Mouse (Mus musculus) CH12.LX (cell line): Measurements from ENCODE around the gene Wdpcp. TPM values are rescaled to one million over a fixed set of nuclear protein-coding genes. Genes with fewer than 3 reads are reported as not detected.

Source experiments
- DNase-seq: peaks from one replicate; pipeline ENCODE4 v3.0.0-alpha.2; 2013; ENCODE audit errors: extremely low read depth
- H3K27ac ChIP-seq: 2 replicates; pipeline ENCODE4 v1.5.1; 2012; ENCODE audit warnings: low read depth, mild to moderate bottlenecking, control low read depth, moderate library complexity; ENCODE audit not compliant: insufficient read depth
- H3K27me3 ChIP-seq: replicated peaks from 2 replicates; pipeline ENCODE3; 2012; ENCODE audit warnings: inconsistent platforms
- H3K36me3 ChIP-seq, 2 experiments: replicated peaks in 1 of 2; 2 replicates each; pipeline versions ENCODE3 to v1.6.1; 2012; ENCODE audit warnings: inconsistent platforms in 1 of 2, low read length in 1 of 2, mild to moderate bottlenecking in 1 of 2, mixed read lengths in 1 of 2, moderate library complexity in 1 of 2; ENCODE audit not compliant: control insufficient read depth in 1 of 2, insufficient read depth in 1 of 2
- H3K4me1 ChIP-seq, 2 experiments: 2 replicates each; pipeline ENCODE4 v1.6.1; 2012; ENCODE audit warnings: inconsistent platforms in 1 of 2, moderate library complexity in 1 of 2; ENCODE audit not compliant: insufficient read depth in 2 of 2, control insufficient read depth in 1 of 2
- H3K4me2 ChIP-seq: 2 replicates; pipeline ENCODE4 v1.6.1; 2012; ENCODE audit warnings: low read depth, mild to moderate bottlenecking, control low read depth; ENCODE audit not compliant: poor library complexity, insufficient read depth, severe bottlenecking
- H3K4me3 ChIP-seq, 3 experiments: fragments of 150-350 bp in 1 of 3; sonication (generic) in 1 of 3; replicated peaks in 1 of 3; 2 replicates each; pipeline versions ENCODE3 to v1.5.1; 2011 to 2012; ENCODE audit warnings: low read depth in 2 of 3, low read length in 2 of 3, mild to moderate bottlenecking in 2 of 3, moderate library complexity in 2 of 3, control low read depth in 1 of 3, improper control_type of control experiment in 1 of 3, inconsistent platforms in 1 of 3, mixed read lengths in 1 of 3; ENCODE audit not compliant: poor library complexity in 1 of 3
- H3K79me2 ChIP-seq: replicated peaks from 2 replicates; pipeline ENCODE4 v1.6.1; 2012; ENCODE audit warnings: mild to moderate bottlenecking, moderate library complexity; ENCODE audit not compliant: control insufficient read depth, poor library complexity, insufficient read depth, severe bottlenecking; ENCODE audit errors: extremely low read depth
- H3K9ac ChIP-seq: 2 replicates; pipeline ENCODE4 v1.6.1; 2012; ENCODE audit warnings: low read depth, mild to moderate bottlenecking, control low read depth, moderate library complexity; ENCODE audit not compliant: insufficient read depth
- H3K9me3 ChIP-seq: replicated peaks from 2 replicates; pipeline ENCODE3; 2012; ENCODE audit warnings: low read length, inconsistent platforms, mixed read lengths
- BHLHE40 ChIP-seq: IDR thresholded peaks from 2 replicates; pipeline ENCODE4 v1.6.1; 2011; ENCODE audit warnings: mild to moderate bottlenecking, low read depth, low read length, improper control_type of control experiment
- CHD1 ChIP-seq: IDR thresholded peaks from 2 replicates; pipeline ENCODE4 v1.6.1; 2012; ENCODE audit warnings: low read depth, low read length, improper control_type of control experiment, inconsistent platforms
- CHD2 ChIP-seq: IDR thresholded peaks from 2 replicates; pipeline ENCODE4 v1.6.1; 2011; ENCODE audit warnings: low read length, improper control_type of control experiment
- E2F4 ChIP-seq: IDR thresholded peaks from 2 replicates; pipeline ENCODE4 v1.6.1; 2011; ENCODE audit warnings: low read depth, low read length, improper control_type of control experiment; ENCODE audit not compliant: insufficient replicate concordance
- ELF1 ChIP-seq: IDR thresholded peaks from 2 replicates; pipeline ENCODE4 v1.6.1; 2014; ENCODE audit warnings: low read depth, mild to moderate bottlenecking, inconsistent platforms, low read length, improper control_type of control experiment
- EP300 ChIP-seq: IDR thresholded peaks from 2 replicates; pipeline ENCODE4 v1.6.1; 2011; ENCODE audit warnings: low read length, improper control_type of control experiment
- ETS1 ChIP-seq: conservative IDR thresholded peaks from 2 replicates; pipeline ENCODE4 v1.6.1; 2012; ENCODE audit warnings: low read depth, mild to moderate bottlenecking, inconsistent platforms, low read length, improper control_type of control experiment, moderate library complexity
- GABPA ChIP-seq: IDR thresholded peaks from 2 replicates; pipeline ENCODE4 v1.6.1; 2012; ENCODE audit warnings: low read depth, low read length, improper control_type of control experiment, inconsistent platforms; ENCODE audit not compliant: insufficient replicate concordance
- HCFC1 ChIP-seq: IDR thresholded peaks from 2 replicates; pipeline ENCODE4 v1.6.1; 2012; ENCODE audit warnings: low read depth, mild to moderate bottlenecking, inconsistent platforms, low read length, improper control_type of control experiment
- IRF4 ChIP-seq: IDR thresholded peaks from 2 replicates; pipeline ENCODE4 v1.6.1; 2014; ENCODE audit warnings: low read depth, mild to moderate bottlenecking, inconsistent platforms, low read length, improper control_type of control experiment
- JUN ChIP-seq: IDR thresholded peaks from 2 replicates; pipeline ENCODE4 v1.6.1; 2011; ENCODE audit warnings: low read depth, mild to moderate bottlenecking, low read length, improper control_type of control experiment, moderate library complexity; ENCODE audit not compliant: insufficient read depth
- KAT2A ChIP-seq: IDR thresholded peaks from 2 replicates; pipeline ENCODE4 v1.6.1; 2012; ENCODE audit warnings: low read length, improper control_type of control experiment, inconsistent platforms; ENCODE audit not compliant: insufficient replicate concordance
- MAX ChIP-seq: IDR thresholded peaks from 2 replicates; pipeline ENCODE4 v1.6.1; 2011; ENCODE audit warnings: low read length, improper control_type of control experiment
- MAZ ChIP-seq: IDR thresholded peaks from 2 replicates; pipeline ENCODE4 v1.6.1; 2012; ENCODE audit warnings: low read depth, mild to moderate bottlenecking, inconsistent platforms, low read length, improper control_type of control experiment, moderate library complexity
- MXI1 ChIP-seq: IDR thresholded peaks from 2 replicates; pipeline ENCODE4 v1.6.1; 2011; ENCODE audit warnings: mild to moderate bottlenecking, low read depth, low read length, improper control_type of control experiment
- MYC ChIP-seq: IDR thresholded peaks from 2 replicates; pipeline ENCODE4 v1.6.1; 2011; ENCODE audit warnings: low read depth, mild to moderate bottlenecking, improper control_type of control experiment, low read length
- NELFE ChIP-seq: IDR thresholded peaks from 2 replicates; pipeline ENCODE4 v1.6.1; 2011; ENCODE audit warnings: low read depth, low read length, improper control_type of control experiment
- NRF1 ChIP-seq: IDR thresholded peaks from 2 replicates; pipeline ENCODE4 v1.6.1; 2014; ENCODE audit warnings: low read depth, mild to moderate bottlenecking, inconsistent platforms, low read length, improper control_type of control experiment, moderate library complexity
- POLR2A ChIP-seq: IDR thresholded peaks from 2 replicates; pipeline ENCODE4 v1.6.1; 2011; ENCODE audit warnings: low read depth, mild to moderate bottlenecking, improper control_type of control experiment, low read length
- POLR2AphosphoS2 ChIP-seq: IDR thresholded peaks from 2 replicates; pipeline ENCODE4 v1.6.1; 2011; ENCODE audit warnings: low read depth, low read length, improper control_type of control experiment
- SIN3A ChIP-seq: IDR thresholded peaks from 2 replicates; pipeline ENCODE4 v1.6.1; 2012; ENCODE audit warnings: low read length, improper control_type of control experiment, inconsistent platforms
- TBP ChIP-seq: conservative IDR thresholded peaks from 2 replicates; pipeline ENCODE4 v1.6.1; 2011; ENCODE audit warnings: low read depth, low read length, improper control_type of control experiment
- TCF12 ChIP-seq: IDR thresholded peaks from 2 replicates; pipeline ENCODE4 v1.6.1; 2014; ENCODE audit warnings: low read depth, mild to moderate bottlenecking, inconsistent platforms, low read length, improper control_type of control experiment
- UBTF ChIP-seq: IDR thresholded peaks from 2 replicates; pipeline ENCODE4 v1.6.1; 2012; ENCODE audit warnings: low read depth, mild to moderate bottlenecking, inconsistent platforms, low read length, improper control_type of control experiment, moderate library complexity
- USF1 ChIP-seq: IDR thresholded peaks from 2 replicates; pipeline ENCODE4 v1.6.1; 2014; ENCODE audit warnings: low read depth, mild to moderate bottlenecking, inconsistent platforms, low read length, improper control_type of control experiment
- ZC3H11A ChIP-seq: IDR thresholded peaks from 2 replicates; pipeline ENCODE4 v1.6.1; 2012; ENCODE audit warnings: low read depth, mild to moderate bottlenecking, inconsistent platforms, low read length, improper control_type of control experiment
- ZMIZ1 ChIP-seq: IDR thresholded peaks from 2 replicates; pipeline ENCODE4 v1.6.1; 2012; ENCODE audit warnings: low read depth, mild to moderate bottlenecking, inconsistent platforms, low read length, improper control_type of control experiment
- ZNF384 ChIP-seq: IDR thresholded peaks from 2 replicates; pipeline ENCODE4 v1.6.1; 2012; ENCODE audit warnings: low read depth, low read length, improper control_type of control experiment, inconsistent platforms
- dilution Hi-C: fragments of 300-500 bp; cut with MboI; formaldehyde crosslinking; loops from 2 replicates; pipeline ENCODE4 v1.14.3; 2020; ENCODE audit warnings: low sequenced_read_pairs; ENCODE audit not compliant: extremely low pct_unique_long_range_greater_than_20kb, extremely low pct_ligation_motif_present
- in situ Hi-C: fragments of 300-500 bp; cut with MboI; formaldehyde crosslinking; loops from 3 replicates; pipeline ENCODE4 v1.14.3; 2019; ENCODE audit warnings: low sequenced_read_pairs, low pct_ligation_motif_present, low pct_unique_long_range_greater_than_20kb, mixed read lengths
- polyA plus RNA-seq: library from polyadenylated mRNA; unstranded; fragments of >175 nt; gene quantifications from 2 replicates; pipeline ENCODE4 v1.2.1, GENCODE M21; 2012; ENCODE audit warnings: low read depth; ENCODE audit not compliant: insufficient read length
- total RNA-seq, 2 experiments: library from RNA; depleted of rRNA; stranded (reverse); fragments of 300-350 nt in 1 of 2; fragments of >200 nt in 1 of 2; gene quantifications; 2 replicates each; pipeline ENCODE4 v1.2.3; 2012 to 2014

Gene Wdpcp
- total RNA-seq (2012; rRNA removed), result 2.0 and 3.2 TPM in 2 replicates
- total RNA-seq (2014; rRNA removed), result 3.7 and 4.8 TPM in 2 replicates
- 2.9 and 5.6 TPM in 2 replicates for polyA plus RNA-seq

DNA sequence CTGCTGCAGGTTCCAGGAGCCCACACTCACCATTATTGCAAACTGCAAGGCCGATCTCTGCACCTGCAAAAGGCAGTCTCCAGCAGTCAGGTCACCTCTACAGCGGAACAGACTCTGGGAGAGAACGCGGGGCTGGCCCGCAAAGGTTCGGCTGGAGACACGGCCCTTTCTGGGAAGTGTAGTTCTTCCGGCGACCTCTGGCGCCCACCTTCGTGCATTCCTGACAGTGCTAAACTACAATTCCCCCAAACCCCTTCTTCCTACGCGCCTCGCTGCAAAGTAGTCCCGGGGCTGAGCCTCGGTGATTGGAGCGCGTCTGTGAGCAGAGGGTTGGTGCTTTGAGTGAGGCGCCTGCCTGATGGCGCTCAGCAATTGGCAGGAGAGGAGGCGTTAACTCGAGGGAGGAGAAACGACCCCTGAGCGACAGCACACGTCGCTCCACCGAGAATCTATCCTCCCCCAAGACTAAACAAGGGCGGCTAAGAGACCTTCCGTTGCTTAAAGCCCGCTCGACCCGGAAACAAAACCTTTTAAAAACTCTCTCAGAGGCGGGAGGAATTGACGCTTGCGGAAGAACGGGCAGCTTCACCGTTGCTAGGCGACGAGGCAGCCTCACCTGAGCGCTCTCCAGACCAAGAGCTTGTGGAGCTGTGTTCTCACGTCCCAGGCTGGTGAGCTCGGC is at the start of gene Wdpcp, which contains the start of gene Mdh1:
Gene Wdpcp (plus strand): TSS at position 536 of the 682 bp plus-strand sequence.
Gene Mdh1 (minus strand): TSS at position 668 of the 682 bp plus-strand sequence.
- peak; percentile 99 for DNase-seq

GRCm38 (mm10) chr11:21528676-21529394 is 43.2 kb upstream of the Wdpcp start:
- Histone ChIP-seq H3K27me3 (no peaks in the 10 kb centered on the region), H3K9me3 (no peaks in the 10 kb centered on the region), H3K79me2 (no peaks in the 10 kb centered on the region), H3K4me1 (no peaks in the 10 kb centered on the region), H3K36me3 (no peaks in the 10 kb centered on the region), H3K4me3 (no peak overlapping the region), H3K4me2 (no peak overlapping the region)
- in situ Hi-C loops, result no loop called here
- DNase-seq, result no peak
- TF ChIP-seq MXI1 (no peak), SIN3A (no peak), ZC3H11A (no peak), EP300 (no peak), BHLHE40 (no peak)
- TF ChIP-seq, all 38 proteins: peak for 0
- Histone ChIP-seq H3K27ac (no peak overlapping the region), H3K9ac (no peak overlapping the region)
- dilution Hi-C loops, result no loop called here

More for the DNA sequence above, at the start of gene Wdpcp, which contains the start of gene Mdh1:
- Histone ChIP-seq H3K27ac (peak within 1 kb of the TSS; percentile 47), H3K4me2 (peak within 1 kb of the TSS; percentile 98), H3K9ac (peak within 1 kb of the TSS; percentile 62), H3K79me2 (peaks cover 30% of the 10 kb centered on the region), H3K4me3 (peak within 1 kb of the TSS; percentile 70 to 86 (median 73)), H3K9me3 (no peaks in the 10 kb centered on the region), H3K36me3 (peaks cover 0 to 1% of the 10 kb centered on the region in 2 experiments), H3K27me3 (no peaks in the 10 kb centered on the region), H3K4me1 (peaks cover 5 to 61% of the 10 kb centered on the region in 2 experiments)
- in situ Hi-C loops (no loop called here), dilution Hi-C loops (no loop called here)
- TF ChIP-seq JUN (no peak), TCF12 (peak; percentile 73), CHD2 (peak; percentile 86), E2F4 (peak; percentile 88; the same call in 1 of the 2 replicates), GABPA (peak; percentile 76; the same call in 1 of the 2 replicates), POLR2AphosphoS2 (peak; percentile 81; the same call in 1 of the 2 replicates), ZC3H11A (no peak), CHD1 (no peak; the same call in 1 of the 2 replicates), UBTF (0 out of 2 replicates have a peak, but pooled peaks have one; percentile 7), ELF1 (peak; percentile 93), SIN3A (peak; percentile 99), MAX (peak; percentile 52; the same call in 1 of the 2 replicates), TBP (peak; percentile 63; the same call in 1 of the 2 replicates), IRF4 (peak; percentile 64), POLR2A (peak; percentile 69), KAT2A (peak; percentile 97), NRF1 (peak; percentile 34), USF1 (no peak; the same call in 1 of the 2 replicates), ETS1 (no peak; the same call in 1 of the 2 replicates), MXI1 (peak; percentile 93), BHLHE40 (peak; percentile 34), ZNF384 (no peak; the same call in 1 of the 2 replicates), HCFC1 (peak; percentile 95), ZMIZ1 (peak; percentile 94), MYC (peak; percentile 70), NELFE (peak; percentile 91), MAZ (peak; percentile 68)
